Mouse (Mus musculus) gastrocnemius, postnatal 14 days (tissue): ENCODE measurements at regions not wholly inside any gene's neighbourhood (a gene's known extent, or its start where the extent isn't known, plus 50 kb on each side); places are given as distances from the start of the nearest gene placed in this dataset.

Source experiments
- DNase-seq: peaks from one replicate; pipeline ENCODE4 v3.0.0; 2021; ENCODE audit warnings: mixed read lengths
- intact Hi-C: fragments of 180-260 bp; cut with DNase I; formaldehyde crosslinking; loops from one replicate; pipeline ENCODE4 v1.15.1; 2025; ENCODE audit warnings: low total_unique reads

- intact Hi-C loops, result loop anchor here (10.0 kb wide), 1 partner anchor 173 kb away; the partner anchor contains the start of gene Mmp17
Observed at GRCm38 (mm10) chr5:129412161-129412560, 88.9 kb upstream of the Sfswap start.

DNA sequence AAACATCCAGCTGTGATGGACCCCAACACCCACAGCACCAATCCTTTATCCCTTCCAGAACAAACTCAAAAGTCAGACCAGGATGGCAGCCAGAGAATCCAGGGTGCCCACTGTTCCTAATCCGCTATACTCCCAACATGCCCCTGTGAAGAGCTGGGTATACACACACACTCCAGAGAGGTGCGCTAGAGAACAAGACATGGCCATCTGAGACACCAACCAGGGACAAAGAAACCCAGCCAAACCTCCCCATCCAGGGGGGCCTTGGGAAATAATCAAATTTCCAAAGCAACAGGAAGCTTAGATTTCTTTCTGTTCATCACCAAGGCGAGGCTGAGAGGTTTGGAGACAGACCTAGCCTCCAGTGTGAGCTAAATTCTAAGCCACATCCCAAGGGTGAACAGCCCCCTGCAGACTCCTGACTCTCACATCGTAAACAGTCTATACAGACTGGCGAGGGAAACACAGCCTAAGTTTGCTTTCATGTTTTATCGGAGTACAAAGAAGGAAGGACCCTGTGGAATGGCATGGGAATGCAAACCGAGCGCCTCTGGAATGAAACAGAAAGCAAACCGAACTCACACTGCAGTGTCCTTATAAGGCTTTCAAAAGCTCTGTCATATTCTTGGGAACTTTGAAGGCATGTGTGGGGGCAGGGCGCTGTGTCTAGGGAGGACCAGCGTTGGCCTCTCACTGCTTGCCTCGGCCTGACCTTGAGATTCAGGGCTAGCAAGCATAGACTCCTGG, 85.9 kb upstream of the Sfswap start:
- DNase-seq, result peak; percentile 36
- intact Hi-C loops, result loop anchor here (10.0 kb wide), 1 partner anchor 170 kb away; the partner anchor contains the start of gene Mmp17

More at GRCm38 (mm10) chr5:129412161-129412560, 88.9 kb upstream of the Sfswap start:
- no peak for DNase-seq

DNA sequence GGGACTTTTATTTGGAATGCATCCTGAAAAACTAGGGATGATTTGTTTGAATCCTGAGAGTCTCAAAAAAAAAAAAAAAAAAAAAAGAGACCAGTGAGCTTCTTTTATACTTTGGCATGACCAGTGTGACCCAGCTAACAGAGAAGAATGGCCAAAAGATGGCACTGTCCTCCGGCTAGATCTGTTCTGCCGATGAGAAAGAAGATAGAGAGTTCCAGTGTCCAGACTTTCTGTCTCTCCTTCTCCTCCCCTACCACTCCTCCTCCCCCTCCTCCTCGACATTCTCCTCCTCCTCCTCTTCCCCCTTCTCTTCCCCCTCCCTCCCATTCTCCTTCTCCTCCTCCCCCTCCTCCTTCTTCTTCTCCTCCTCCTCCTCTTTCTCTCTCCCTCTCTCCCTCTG, 84.6 kb upstream of the Sfswap start:
- no peak for DNase-seq
- intact Hi-C loops, result loop anchor here (10.0 kb wide), 1 partner anchor 168 kb away; the partner anchor contains the start of gene Mmp17

DNA sequence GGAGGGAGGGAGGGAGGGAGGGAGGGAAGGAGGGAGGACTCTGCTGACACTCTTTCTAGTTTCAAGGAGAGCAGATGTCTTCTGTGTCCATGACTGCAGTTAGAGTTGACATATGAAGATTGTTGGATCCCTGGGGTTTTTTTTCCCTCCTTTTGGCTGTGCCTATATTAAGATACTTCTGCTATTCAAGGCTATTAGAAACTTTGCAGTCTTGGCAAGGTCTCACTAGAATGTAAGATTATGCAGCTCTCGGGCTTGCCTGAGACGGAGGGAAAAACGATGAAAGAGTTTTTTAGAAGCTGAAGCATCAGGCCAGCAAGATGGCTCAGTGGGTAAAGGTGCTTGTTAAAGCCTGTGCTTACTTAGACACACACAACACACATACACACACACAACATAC, 83.5 kb upstream of the Sfswap start:
- intact Hi-C loops, result loop anchor here (10.0 kb wide), 1 partner anchor 167 kb away; the partner anchor contains the start of gene Mmp17
- DNase-seq, result no peak

GRCm38 (mm10) chr5:129420981-129421380, 80.0 kb upstream of the Sfswap start:
- intact Hi-C loops, result no loop called here
- no peak for DNase-seq

GRCm38 (mm10) chr5:129429897-129430296, 71.1 kb upstream of the Sfswap start:
- intact Hi-C loops, result no loop called here

GRCm38 (mm10) chr5:129430330-129430729, 70.7 kb upstream of the Sfswap start:
- intact Hi-C loops, result no loop called here
- DNase-seq, result no peak

More at GRCm38 (mm10) chr5:129429897-129430296, 71.1 kb upstream of the Sfswap start:
- DNase-seq, result no peak

GRCm38 (mm10) chr5:129449931-129450573, 51.0 kb upstream of the Sfswap start:
- intact Hi-C loops, result no loop called here
- DNase-seq, result no peak
